Mouse (Mus musculus) T-helper 1 cell (primary cell): ENCODE results near the gene Itgb2.

Experiments used
- in situ Hi-C: fragments of 300-600 bp; cut with MboI, MseI; formaldehyde crosslinking; loops from one replicate; pipeline ENCODE4 v1.15.1; 2025; ENCODE audit warnings: high pct_unique_total_duplicates

The Itgb2 gene

DNA sequence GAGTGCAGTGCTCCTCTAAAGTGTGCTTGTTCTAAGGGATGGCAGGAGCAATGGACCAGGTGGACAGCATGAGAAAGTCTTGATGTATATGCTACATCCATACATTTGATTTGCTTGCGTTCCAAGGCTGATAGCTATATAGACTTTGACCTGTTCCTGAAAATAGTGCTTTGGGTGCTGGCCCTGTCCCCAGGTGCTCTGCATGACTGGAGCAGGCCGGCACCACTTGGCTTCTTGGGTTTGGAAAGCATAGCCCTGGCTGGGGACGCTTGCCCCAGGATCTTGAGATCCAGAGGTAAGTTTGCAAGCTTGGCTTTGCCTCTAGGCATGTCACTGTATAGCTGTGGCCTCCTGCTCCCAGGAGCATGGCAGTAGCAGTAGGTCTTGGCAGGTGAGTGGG lies 56.6 kb downstream of the Itgb2 start:
- in situ Hi-C loops, result no loop called here

DNA sequence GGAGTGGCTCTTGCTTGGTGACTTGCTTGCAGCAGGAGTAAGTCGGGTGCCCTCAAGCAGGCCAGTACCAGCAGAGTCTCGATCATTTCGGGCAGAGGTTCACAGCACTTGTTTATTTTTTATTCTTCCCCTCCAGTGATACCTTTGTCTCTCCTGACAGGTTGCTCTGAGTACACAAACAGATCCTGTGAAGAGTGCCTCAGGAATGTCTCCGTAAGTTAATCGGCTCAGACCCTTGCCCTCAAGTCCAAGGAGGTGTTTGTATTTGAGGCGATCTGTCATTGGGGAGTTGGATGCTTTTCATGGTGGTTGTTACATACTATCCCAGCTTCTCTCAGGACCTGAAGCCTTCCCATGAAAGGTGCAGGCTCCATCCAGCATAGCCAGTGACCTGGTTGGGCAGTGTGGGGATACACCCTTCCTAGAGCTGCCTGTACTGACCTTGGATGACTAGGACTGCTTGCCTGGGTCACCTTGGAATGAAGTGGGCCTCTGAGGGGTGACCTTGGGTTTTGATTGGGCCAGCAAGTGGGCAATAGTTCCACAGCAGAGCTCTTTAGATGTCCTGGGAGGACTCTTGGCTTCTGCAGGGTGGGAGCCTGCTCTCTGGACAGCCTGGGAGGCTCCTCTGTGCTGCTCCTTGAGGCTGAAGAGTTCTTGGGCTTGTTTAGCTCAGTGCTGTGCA lies 57.2 kb downstream of the Itgb2 start:
- in situ Hi-C loops, result no loop called here

- in situ Hi-C loops, result no loop called here
Observed at GRCm38 (mm10) chr10:77588036-77588435, 58.0 kb downstream of the Itgb2 start.

- in situ Hi-C loops, result no loop called here
Observed at GRCm38 (mm10) chr10:77589117-77589516, 59.1 kb downstream of the Itgb2 start.

DNA sequence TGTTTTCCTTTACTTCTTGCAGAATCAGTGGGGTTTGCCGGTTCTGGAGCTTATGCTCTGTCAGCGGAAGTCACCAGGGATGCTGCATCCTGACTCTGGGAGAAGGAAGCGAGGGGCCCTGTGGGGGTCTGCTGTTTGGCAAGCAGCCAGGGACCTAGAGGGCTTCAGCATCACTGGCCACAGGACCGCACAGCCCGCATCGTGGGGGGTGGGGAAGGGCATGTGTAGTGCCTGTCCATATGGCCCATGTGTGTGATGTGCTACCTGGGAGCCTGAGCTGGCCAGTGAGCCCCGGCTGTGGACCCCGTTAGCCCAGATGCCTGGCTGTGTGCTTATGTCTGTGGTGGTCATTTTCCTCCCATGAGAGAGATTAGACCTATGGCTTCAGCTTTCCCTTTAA lies 59.7 kb downstream of the Itgb2 start:
- in situ Hi-C loops, result no loop called here

GRCm38 (mm10) chr10:77590812-77591211 lies 60.8 kb downstream of the Itgb2 start:
- in situ Hi-C loops, result no loop called here

GRCm38 (mm10) chr10:77591546-77591945 lies 61.5 kb downstream of the Itgb2 start:
- in situ Hi-C loops, result no loop called here

- in situ Hi-C loops, result no loop called here
Observed at GRCm38 (mm10) chr10:77596060-77596459, 66.0 kb downstream of the Itgb2 start.

GRCm38 (mm10) chr10:77603021-77603420 lies 73.0 kb downstream of the Itgb2 start:
- in situ Hi-C loops, result no loop called here

GRCm38 (mm10) chr10:77604111-77604510 lies 74.1 kb downstream of the Itgb2 start:
- in situ Hi-C loops, result no loop called here

- in situ Hi-C loops, result no loop called here
Observed at GRCm38 (mm10) chr10:77604958-77605357, 74.9 kb downstream of the Itgb2 start.

DNA sequence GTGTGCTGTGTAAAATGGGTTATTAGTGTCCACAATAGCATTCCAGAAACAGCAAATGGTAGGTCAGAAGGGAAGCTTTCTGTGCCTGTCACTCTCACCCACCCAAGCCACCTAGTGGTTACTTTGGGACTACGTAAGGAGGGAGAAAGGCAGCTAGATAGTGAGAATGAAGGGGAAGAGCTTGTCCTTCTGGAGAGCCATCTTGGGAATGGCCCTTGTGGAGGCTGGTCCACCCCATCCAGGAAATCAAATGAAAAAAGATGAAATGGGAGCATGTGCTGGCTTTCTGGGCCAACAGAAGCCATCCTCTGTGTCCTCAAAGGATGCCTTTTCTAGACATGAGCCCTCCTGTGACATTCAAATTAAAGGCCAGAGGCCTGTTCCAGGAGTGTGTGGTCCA lies 75.3 kb downstream of the Itgb2 start:
- in situ Hi-C loops, result no loop called here

GRCm38 (mm10) chr10:77605908-77606826 lies 76.1 kb downstream of the Itgb2 start, which contains the start of the genes Sumo3 and Gm49325:
Sumo3 (plus strand) TSS chr10:77606097.
Gm49325 (plus strand) TSS chr10:77606197.
- in situ Hi-C loops, result no loop called here

DNA sequence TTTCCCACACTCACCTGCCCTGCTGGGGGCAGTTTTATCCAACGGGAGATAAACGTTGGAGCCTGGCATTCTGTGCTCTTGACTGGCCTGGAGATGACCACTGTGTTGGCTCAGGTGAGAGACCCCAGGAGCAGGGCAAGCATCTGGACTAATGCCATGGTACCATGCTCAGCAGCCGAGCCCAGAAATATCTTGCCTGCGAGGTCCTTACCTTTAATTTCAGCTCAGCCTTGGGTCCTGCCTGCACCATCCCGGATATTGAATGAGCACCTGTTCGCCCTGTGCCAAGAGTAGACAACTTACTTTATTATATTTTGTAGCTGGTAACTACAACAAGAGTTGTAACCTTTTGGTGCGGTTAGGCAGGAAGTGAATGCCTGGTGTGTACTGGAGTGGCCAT lies 76.8 kb downstream of the Itgb2 start:
- in situ Hi-C loops, result no loop called here

GRCm38 (mm10) chr10:77607441-77607840 lies 77.4 kb downstream of the Itgb2 start:
- in situ Hi-C loops, result no loop called here

DNA sequence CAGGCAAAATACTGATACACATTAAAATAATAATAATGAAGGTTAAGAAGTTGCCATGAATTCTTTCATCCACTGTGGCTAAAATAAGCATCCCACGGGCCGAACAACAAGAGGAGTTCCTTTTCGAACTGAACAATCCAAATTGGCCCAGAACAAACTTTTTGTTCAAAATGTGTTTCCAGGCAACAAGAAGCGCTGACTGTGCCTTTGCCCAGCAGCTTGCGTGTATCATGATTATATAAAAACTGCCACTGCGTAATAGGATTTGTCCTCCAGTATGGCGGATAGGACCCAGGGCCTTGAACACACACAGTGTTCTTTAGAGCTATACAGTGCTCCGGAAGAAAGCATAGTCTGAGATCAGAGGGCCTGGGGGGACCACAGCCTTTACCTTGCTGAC lies 78.5 kb downstream of the Itgb2 start:
- in situ Hi-C loops, result no loop called here

GRCm38 (mm10) chr10:77610221-77610961 lies 80.3 kb downstream of the Itgb2 start:
- in situ Hi-C loops, result loop anchor here (5.0 kb wide), 1 partner anchor 1263 kb away; the partner anchor contains the start of gene Dip2a

- in situ Hi-C loops, result loop anchor here (5.0 kb wide), 1 partner anchor 1266 kb away; the partner anchor contains the start of gene Dip2a
Observed at GRCm38 (mm10) chr10:77613409-77613808, 83.4 kb downstream of the Itgb2 start.
